Mouse (Mus musculus) adrenal gland, adult (tissue): ENCODE data around the gene Olfr2.

ENCODE experiments used
- DNase-seq, 2 experiments: peaks; one replicate each; pipeline ENCODE4 v3.0.0; 2022 to 2023; ENCODE audit warnings: low spot score in 1 of 2; ENCODE audit not compliant: inconsistent age in 2 of 2

Olfr2 gene

GRCm38 (mm10) chr7:107005972-107006371, at the start of gene Olfr2:
TSS of gene Olfr2 (minus strand) at chr7:107006072.
- DNase-seq = no peak

- DNase-seq = no peak
Observed at GRCm38 (mm10) chr7:107047578-107047977, 41.7 kb upstream of the Olfr2 start.

- peak in 1 of 2 experiments; percentile 64 for DNase-seq
Observed at GRCm38 (mm10) chr7:107045833-107046232, 40.0 kb upstream of the Olfr2 start.

GRCm38 (mm10) chr7:107044407-107044806, 38.5 kb upstream of the Olfr2 start:
- no peak for DNase-seq

- DNase-seq = no peak
Observed at GRCm38 (mm10) chr7:107043136-107043535, 37.3 kb upstream of the Olfr2 start.

- no peak for DNase-seq
Observed at GRCm38 (mm10) chr7:107039934-107040563, 34.2 kb upstream of the Olfr2 start.

GRCm38 (mm10) chr7:107030874-107031273, 25.0 kb upstream of the Olfr2 start, which contains the start of gene Olfr713:
TSS of gene Olfr713 (plus strand) at chr7:107031174.
- no peak for DNase-seq

- DNase-seq = no peak
Observed at GRCm38 (mm10) chr7:107004169-107004568, 1.7 kb downstream of the Olfr2 start.

- peak in 1 of 2 experiments; percentile 18 for DNase-seq
Observed at GRCm38 (mm10) chr7:107000798-107001197, 5.1 kb downstream of the Olfr2 start.

GRCm38 (mm10) chr7:106985236-106985635, 20.6 kb downstream of the Olfr2 start:
- no peak for DNase-seq

- no peak for DNase-seq
Observed at GRCm38 (mm10) chr7:106975353-106975752, 30.5 kb downstream of the Olfr2 start, which contains the start of gene Olfr711. TSS of gene Olfr711 (minus strand) at chr7:106975453.

- DNase-seq = peak in 1 of 2 experiments; percentile 31
Observed at GRCm38 (mm10) chr7:106967503-106967902, 38.4 kb downstream of the Olfr2 start.

GRCm38 (mm10) chr7:106963837-106964236, 42.0 kb downstream of the Olfr2 start, which contains the start of gene Olfr6:
TSS of gene Olfr6 (minus strand) at chr7:106963937.
- no peak for DNase-seq

- DNase-seq = no peak
Observed at GRCm38 (mm10) chr7:106948212-106948611, 57.7 kb downstream of the Olfr2 start, which contains the start of gene Olfr710. TSS of gene Olfr710 (minus strand) at chr7:106948312.
